Mouse (Mus musculus) hindbrain, embryonic 16.5 days (tissue): ENCODE results near the gene Hipk2. TPM values are rescaled to one million over a fixed set of nuclear protein-coding genes. Genes with fewer than 3 reads are reported as not detected.
"Not testable (repeated sequence)": the region's sequence is repeated elsewhere in the genome, so short reads cannot be mapped to it uniquely, and the experiment has no call there.

ENCODE experiments used
- ATAC-seq: fragments of 200-750 bp; cut with Nextera tagmentation; 2 replicates; pipeline ENCODE4 v1.8.0; 2017; ENCODE audit warnings: moderate TSS enrichment, moderate library complexity
- H3K27ac ChIP-seq: fragments of 300-500 bp; sonication (generic); 2 replicates; pipeline ENCODE4 v1.5.1; 2014; ENCODE audit warnings: low read depth, mild to moderate bottlenecking, control low read depth, low read length, moderate library complexity
- H3K27me3 ChIP-seq: fragments of 300-500 bp; sonication (generic); replicated peaks from 2 replicates; pipeline ENCODE4 v1.6.1; 2014; ENCODE audit warnings: low read length; ENCODE audit not compliant: control insufficient read depth, insufficient read depth
- H3K36me3 ChIP-seq: fragments of 300-500 bp; sonication (generic); 2 replicates; pipeline ENCODE4 v1.6.1; 2014; ENCODE audit warnings: mild to moderate bottlenecking, low read length, moderate library complexity, mixed read lengths; ENCODE audit not compliant: control insufficient read depth, insufficient read depth
- H3K4me1 ChIP-seq: fragments of 300-500 bp; sonication (generic); 2 replicates; pipeline ENCODE4 v1.6.1; 2014; ENCODE audit warnings: low read depth, low read length; ENCODE audit not compliant: control insufficient read depth, insufficient read depth
- H3K4me2 ChIP-seq: fragments of 300-500 bp; sonication (generic); 2 replicates; pipeline ENCODE4 v1.6.1; 2014; ENCODE audit warnings: mild to moderate bottlenecking, low read length, control low read depth, moderate library complexity
- H3K4me3 ChIP-seq: fragments of 300-500 bp; sonication (generic); 2 replicates; pipeline ENCODE4 v1.5.1; 2014; ENCODE audit warnings: mild to moderate bottlenecking, low read length, control low read depth, moderate library complexity
- H3K9ac ChIP-seq: fragments of 300-500 bp; sonication (generic); 2 replicates; pipeline ENCODE4 v1.6.1; 2014; ENCODE audit warnings: low read depth, mild to moderate bottlenecking, control low read depth, low read length, moderate library complexity
- H3K9me3 ChIP-seq: fragments of 300-500 bp; sonication (generic); 2 replicates; pipeline ENCODE4 v1.6.1; 2014; ENCODE audit warnings: mild to moderate bottlenecking, low read length, moderate library complexity; ENCODE audit not compliant: control insufficient read depth
- WGBS: fragments of 180-500 bp; shearing (Covaris S2); extraction: QIAGEN DNeasy Blood & Tissue Kit; methylation state at CpG from one replicate; pipeline ENCODE4 v1.1.7; 2014; 5-methylcytosine and 5-hydroxymethylcytosine counted together
- polyA plus RNA-seq: library from polyadenylated mRNA; unstranded; fragments of >200 nt; fragmentation: Nextera tagmentation; extraction: Ambion mirVana; gene quantifications from 2 replicates; pipeline ENCODE4 v1.2.1, GENCODE M21; 2015

Gene Hipk2
- polyA plus RNA-seq, 1 experiment from 2014 or later, result 30.3 TPM

- no peak overlapping the region for H3K27ac ChIP-seq
- no peaks in the 10 kb centered on the region for H3K27me3 ChIP-seq
- no peaks in the 10 kb centered on the region for H3K9me3 ChIP-seq
- ATAC-seq, result no peak
- no peaks in the 10 kb centered on the region for H3K4me1 ChIP-seq
- H3K9ac ChIP-seq, result no peak overlapping the region
- no peak overlapping the region for H3K4me3 ChIP-seq
- H3K36me3 ChIP-seq, result peaks cover 7% of the 10 kb centered on the region
- WGBS, result 76% methylated on average over 4 of the region's 4 CpGs
- no peak overlapping the region for H3K4me2 ChIP-seq
Observed at GRCm38 (mm10) chr6:38690615-38691014, 185.3 kb downstream of the Hipk2 start.

- 59% methylated on average over 10 of the region's 10 CpGs for WGBS
- Histone ChIP-seq H3K9ac (no peak overlapping the region), H3K4me2 (no peak overlapping the region), H3K4me1 (no peaks in the 10 kb centered on the region), H3K27me3 (no peaks in the 10 kb centered on the region), H3K9me3 (no peaks in the 10 kb centered on the region), H3K27ac (no peak overlapping the region), H3K4me3 (no peak overlapping the region), H3K36me3 (0 out of 2 replicates have a peak, but pooled peaks cover under 1% of the 10 kb centered on the region)
- peak; percentile 41 for ATAC-seq
Observed at GRCm38 (mm10) chr6:38688841-38689240, 187.1 kb downstream of the Hipk2 start.

- WGBS, result 66% methylated on average over 11 of the region's 11 CpGs
- no peaks in the 10 kb centered on the region for H3K4me1 ChIP-seq
- ATAC-seq, result 0 out of 2 replicates have a peak, but pooled peaks have one; percentile 21
Observed at GRCm38 (mm10) chr6:38687216-38687615, 188.7 kb downstream of the Hipk2 start.

GRCm38 (mm10) chr6:38682532-38682931, 193.4 kb downstream of the Hipk2 start:
- Histone ChIP-seq H3K27ac (no peak overlapping the region), H3K9me3 (no peaks in the 10 kb centered on the region), H3K4me1 (no peaks in the 10 kb centered on the region), H3K27me3 (no peaks in the 10 kb centered on the region), H3K9ac (no peak overlapping the region), H3K4me2 (no peak overlapping the region), H3K36me3 (no peaks in the 10 kb centered on the region), H3K4me3 (no peak overlapping the region)
- 64% methylated on average over 2 of the region's 2 CpGs for WGBS
- ATAC-seq, result no peak

More at GRCm38 (mm10) chr6:38687216-38687615, 188.7 kb downstream of the Hipk2 start:
- no peak overlapping the region for H3K9ac ChIP-seq
- no peak overlapping the region for H3K4me3 ChIP-seq
- no peak overlapping the region for H3K4me2 ChIP-seq
- no peaks in the 10 kb centered on the region for H3K36me3 ChIP-seq
- no peaks in the 10 kb centered on the region for H3K27me3 ChIP-seq
- H3K9me3 ChIP-seq, result no peaks in the 10 kb centered on the region
- no peak overlapping the region for H3K27ac ChIP-seq

GRCm38 (mm10) chr6:38677629-38678028, 198.3 kb downstream of the Hipk2 start:
- 80% methylated on average over 9 of the region's 9 CpGs for WGBS
- no peak for ATAC-seq

GRCm38 (mm10) chr6:38676723-38677122, 199.2 kb downstream of the Hipk2 start:
- no peak overlapping the region for H3K27ac ChIP-seq
- H3K36me3 ChIP-seq, result no peaks in the 10 kb centered on the region
- no peak overlapping the region for H3K4me3 ChIP-seq
- WGBS, result 87% methylated on average over 14 of the region's 14 CpGs
- H3K4me2 ChIP-seq, result no peak overlapping the region
- H3K9ac ChIP-seq, result no peak overlapping the region
- no peaks in the 10 kb centered on the region for H3K27me3 ChIP-seq
- no peaks in the 10 kb centered on the region for H3K4me1 ChIP-seq
- ATAC-seq, result no peak
- H3K9me3 ChIP-seq, result no peaks in the 10 kb centered on the region

More at GRCm38 (mm10) chr6:38677629-38678028, 198.3 kb downstream of the Hipk2 start:
- Histone ChIP-seq H3K36me3 (no peaks in the 10 kb centered on the region), H3K4me1 (no peaks in the 10 kb centered on the region), H3K4me2 (no peak overlapping the region), H3K27ac (no peak overlapping the region), H3K9ac (no peak overlapping the region), H3K9me3 (no peaks in the 10 kb centered on the region), H3K27me3 (no peaks in the 10 kb centered on the region), H3K4me3 (no peak overlapping the region)

GRCm38 (mm10) chr6:38676217-38676616, 199.7 kb downstream of the Hipk2 start:
- Histone ChIP-seq H3K27me3 (no peaks in the 10 kb centered on the region), H3K4me2 (no peak overlapping the region), H3K4me1 (no peaks in the 10 kb centered on the region), H3K9ac (no peak overlapping the region), H3K27ac (no peak overlapping the region), H3K36me3 (no peaks in the 10 kb centered on the region), H3K4me3 (no peak overlapping the region), H3K9me3 (no peaks in the 10 kb centered on the region)
- ATAC-seq, result no peak
- WGBS, result 89% methylated on average over 6 of the region's 6 CpGs

- ATAC-seq, result no peak
- no peaks in the 10 kb centered on the region for H3K36me3 ChIP-seq
- no peaks in the 10 kb centered on the region for H3K4me1 ChIP-seq
- H3K27ac ChIP-seq, result no peak overlapping the region
- H3K27me3 ChIP-seq, result no peaks in the 10 kb centered on the region
- no peak overlapping the region for H3K4me3 ChIP-seq
- 81% methylated on average over 3 of the region's 3 CpGs for WGBS
- no peaks in the 10 kb centered on the region for H3K9me3 ChIP-seq
- no peak overlapping the region for H3K4me2 ChIP-seq
- no peak overlapping the region for H3K9ac ChIP-seq
Observed at GRCm38 (mm10) chr6:38672011-38672410, 204.0 kb downstream of the Hipk2 start.

GRCm38 (mm10) chr6:38671270-38671669, 204.7 kb downstream of the Hipk2 start:
- Histone ChIP-seq H3K27ac (no peak overlapping the region), H3K27me3 (no peaks in the 10 kb centered on the region), H3K4me2 (no peak overlapping the region), H3K4me3 (no peak overlapping the region), H3K36me3 (no peaks in the 10 kb centered on the region), H3K9me3 (no peaks in the 10 kb centered on the region), H3K9ac (no peak overlapping the region), H3K4me1 (no peaks in the 10 kb centered on the region)
- WGBS, result 74% methylated on average over 7 of the region's 7 CpGs
- ATAC-seq, result no peak

- H3K4me2 ChIP-seq, H3K4me3 ChIP-seq, ATAC-seq, H3K27ac ChIP-seq, H3K27me3 ChIP-seq, H3K9ac ChIP-seq, H3K36me3 ChIP-seq, H3K4me1 ChIP-seq, H3K9me3 ChIP-seq: not testable (repeated sequence)
- WGBS, result 100% methylated on average over 1 of the region's 1 CpGs
Observed at GRCm38 (mm10) chr6:38670488-38670887, 205.5 kb downstream of the Hipk2 start.
